Mouse (Mus musculus): ENCODE results near the gene Abcb5. TPM values are rescaled to one million over a fixed set of nuclear protein-coding genes. Genes with fewer than 3 reads are reported as not detected.

Gene Abcb5
- total and polyA plus RNA-seq, 3 experiments, result not detected

GRCm38 (mm10) chr12:118847861-118848495, 118.2 kb downstream of the Abcb5 start:
- dilution Hi-C loops (cut with MboI; ENCODE audit: extremely low pct_ligation_motif_present, extremely low pct_unique_long_range_greater_than_20kb, low sequenced_read_pairs) (no loop called here), in situ Hi-C loops (cut with MboI; ENCODE audit: low pct_ligation_motif_present, low pct_unique_long_range_greater_than_20kb, low sequenced_read_pairs) (no loop called here)
- no peaks in the 10 kb centered on the region for H3K36me3 ChIP-seq (replicated peaks in 1 of 2; ENCODE audit: control insufficient read depth in 1 of 2, insufficient read depth in 1 of 2, low read length in 1 of 2)
- no peak overlapping the region for H3K27ac ChIP-seq (ENCODE audit: insufficient read depth, low read depth)
- H3K9me3 ChIP-seq (replicated peaks; ENCODE audit: low read length), result peaks cover 22% of the 10 kb centered on the region
- TF ChIP-seq NRF1 (IDR thresholded peaks at IDR 0.05; ENCODE audit: low read depth, low read length) (no peak), RCOR1 (conservative IDR thresholded peaks at IDR 0.05; ENCODE audit: low read depth, low read length) (no peak), NELFE (IDR thresholded peaks at IDR 0.05; ENCODE audit: low read depth, low read length) (no peak), MXI1 (IDR thresholded peaks at IDR 0.05; ENCODE audit: low read depth, low read length) (no peak), JUN (IDR thresholded peaks at IDR 0.05; ENCODE audit: insufficient read depth, low read depth, low read length) (no peak), UBTF (IDR thresholded peaks at IDR 0.05; ENCODE audit: low read depth, low read length) (no peak), TBP (conservative IDR thresholded peaks at IDR 0.05; ENCODE audit: low read depth, low read length) (no peak), SMC3 (IDR thresholded peaks at IDR 0.05; ENCODE audit: low read depth, low read length) (no peak), CTCF (conservative IDR thresholded peaks at IDR 0.05 in 1 of 2, IDR thresholded peaks at IDR 0.05 in 1 of 2; ENCODE audit: low read depth in 2 of 2, low read length in 2 of 2) (no peak), ETS1 (conservative IDR thresholded peaks at IDR 0.05; ENCODE audit: low read depth, low read length) (no peak)
- no peaks in the 10 kb centered on the region for H3K79me2 ChIP-seq (replicated peaks; ENCODE audit: control insufficient read depth, extremely low read depth, insufficient read depth, poor library complexity, severe bottlenecking)
- DNase-seq (ENCODE audit: extremely low read depth), result no peak
- H3K4me3 ChIP-seq (replicated peaks in 1 of 3; ENCODE audit: low read depth in 2 of 3, low read length in 2 of 3, poor library complexity in 1 of 3), result no peak overlapping the region
- H3K4me1 ChIP-seq (ENCODE audit: control insufficient read depth in 1 of 2, insufficient read depth in 2 of 2), result no peaks in the 10 kb centered on the region
- H3K4me2 ChIP-seq (ENCODE audit: insufficient read depth, low read depth, poor library complexity, severe bottlenecking), result no peak overlapping the region
- H3K27me3 ChIP-seq (replicated peaks), result no peaks in the 10 kb centered on the region
- no peak overlapping the region for H3K9ac ChIP-seq (ENCODE audit: insufficient read depth, low read depth)

- no peak for TF ChIP-seq MXI1 (IDR thresholded peaks at IDR 0.05; ENCODE audit: low read depth, low read length)
- TF ChIP-seq MAFK (IDR thresholded peaks at IDR 0.05; ENCODE audit: insufficient replicate concordance, low read length), result no peak
- TF ChIP-seq HCFC1 (IDR thresholded peaks at IDR 0.05; ENCODE audit: low read depth, low read length), result no peak
- no peak for TF ChIP-seq GABPA (IDR thresholded peaks at IDR 0.05; ENCODE audit: insufficient replicate concordance, low read depth, low read length)
- Histone ChIP-seq H3K4me2 (ENCODE audit: insufficient read depth, low read depth, poor library complexity, severe bottlenecking) (no peak overlapping the region), H3K4me1 (ENCODE audit: control insufficient read depth in 1 of 2, insufficient read depth in 2 of 2) (no peaks in the 10 kb centered on the region), H3K36me3 (replicated peaks in 1 of 2; ENCODE audit: control insufficient read depth in 1 of 2, insufficient read depth in 1 of 2, low read length in 1 of 2) (no peaks in the 10 kb centered on the region), H3K4me3 (replicated peaks in 1 of 3; ENCODE audit: low read depth in 2 of 3, low read length in 2 of 3, poor library complexity in 1 of 3) (no peak overlapping the region), H3K9me3 (replicated peaks; ENCODE audit: low read length) (peaks cover 22% of the 10 kb centered on the region), H3K79me2 (replicated peaks; ENCODE audit: control insufficient read depth, extremely low read depth, insufficient read depth, poor library complexity, severe bottlenecking) (no peaks in the 10 kb centered on the region), H3K27ac (ENCODE audit: insufficient read depth, low read depth) (no peak overlapping the region), H3K27me3 (replicated peaks) (no peaks in the 10 kb centered on the region), H3K9ac (ENCODE audit: insufficient read depth, low read depth) (no peak overlapping the region)
- in situ Hi-C loops (cut with MboI; ENCODE audit: low pct_ligation_motif_present, low pct_unique_long_range_greater_than_20kb, low sequenced_read_pairs), result no loop called here
- dilution Hi-C loops (cut with MboI; ENCODE audit: extremely low pct_ligation_motif_present, extremely low pct_unique_long_range_greater_than_20kb, low sequenced_read_pairs), result no loop called here
- no peak for DNase-seq (ENCODE audit: extremely low read depth)
Measured at GRCm38 (mm10) chr12:118847381-118847780, 118.8 kb downstream of the Abcb5 start.
